Mouse (Mus musculus) gastrocnemius, postnatal 4 days (tissue): ENCODE measurements around the gene Melk. TPM values are rescaled to one million over a fixed set of nuclear protein-coding genes. Genes with fewer than 3 reads are reported as not detected.

Experiments
- DNase-seq, 2 experiments: peaks; one replicate each; pipeline ENCODE4 v3.0.0; 2021 to 2022; ENCODE audit warnings: low spot score in 2 of 2, mixed read lengths in 2 of 2
- total RNA-seq, 2 experiments: library from RNA; stranded (reverse); gene quantifications; 2 replicates each; pipeline ENCODE4 v1.2.3; 2021

The Melk gene
- total RNA-seq, 2 experiments from 2014 or later: 7.7 to 8.4 TPM

- DNase-seq: no peak
Measured at GRCm38 (mm10) chr4:44325453-44325852, 24.8 kb downstream of the Melk start.

- no peak for DNase-seq
Measured at GRCm38 (mm10) chr4:44326721-44327120, 26.0 kb downstream of the Melk start.

GRCm38 (mm10) chr4:44327976-44328375 is 27.3 kb downstream of the Melk start:
- DNase-seq: no peak

- DNase-seq: no peak
Measured at GRCm38 (mm10) chr4:44335006-44335405, 34.3 kb downstream of the Melk start.

- no peak for DNase-seq
Measured at GRCm38 (mm10) chr4:44361670-44362069, 61.0 kb downstream of the Melk start.

- DNase-seq: no peak
Measured at GRCm38 (mm10) chr4:44363434-44364013, 62.8 kb downstream of the Melk start.

- no peak for DNase-seq
Measured at GRCm38 (mm10) chr4:44392231-44393216, 91.8 kb downstream of the Melk start.

GRCm38 (mm10) chr4:44402607-44403006 is 101.9 kb downstream of the Melk start:
- peak in 1 of 2 experiments; percentile 19 for DNase-seq

- DNase-seq: no peak
Measured at GRCm38 (mm10) chr4:44404487-44404886, 103.8 kb downstream of the Melk start.

Other genes starting within 250 kb of the Melk start
- gene Gne, start 216.7 kb upstream of the Melk start, total RNA-seq: 10 to 100 TPM; 23.6 to 31.2 TPM
- 10 to 100 TPM; 34.0 to 37.1 TPM for gene Rnf38, start 67.1 kb upstream of the Melk start, total RNA-seq